Mouse (Mus musculus) thymus, postnatal 4 days (tissue): ENCODE results near the gene Tmem115.
A peak's percentile ranks its signal among the peaks of the same experiment; 100 is the strongest.

Experiments used
- DNase-seq: peaks from one replicate; pipeline ENCODE4 v3.0.0; 2021

Gene Tmem115

DNA sequence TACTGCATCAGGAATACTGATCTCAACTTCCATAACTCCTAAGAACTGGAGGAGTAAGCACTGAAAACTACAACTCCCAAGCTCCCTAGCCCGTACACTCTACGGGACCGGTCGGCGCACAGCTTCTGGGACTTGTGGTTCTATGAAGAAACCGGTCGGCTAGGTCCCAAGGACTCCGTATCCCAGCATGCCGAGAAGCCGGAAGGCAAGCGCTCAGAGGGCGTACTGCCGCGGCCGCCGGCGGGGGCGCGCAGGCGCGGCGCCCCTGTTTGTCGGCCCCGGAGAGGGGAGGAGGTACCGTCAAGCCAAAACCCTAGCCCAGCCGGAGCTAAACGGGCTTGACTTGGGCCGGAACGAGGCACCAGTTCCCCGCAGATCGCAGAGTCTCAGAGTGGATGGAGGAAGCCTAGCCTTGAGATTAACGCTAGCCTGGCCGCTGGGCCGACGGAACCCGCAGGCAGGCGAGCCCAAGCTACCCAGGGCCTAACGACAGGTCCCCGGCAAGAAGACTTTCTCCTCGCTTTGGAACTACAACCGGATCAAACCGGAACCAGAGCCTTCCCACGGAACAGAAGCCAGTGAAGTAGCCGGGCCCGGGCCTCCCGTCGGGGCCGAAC lies at the start of gene Tmem115:
Gene Tmem115 (plus strand): TSS at position 155 of the 617 bp plus-strand sequence.
- DNase-seq: peak; percentile 87

GRCm38 (mm10) chr9:107484302-107484701 lies 49.4 kb upstream of the Tmem115 start:
- DNase-seq: no peak

DNA sequence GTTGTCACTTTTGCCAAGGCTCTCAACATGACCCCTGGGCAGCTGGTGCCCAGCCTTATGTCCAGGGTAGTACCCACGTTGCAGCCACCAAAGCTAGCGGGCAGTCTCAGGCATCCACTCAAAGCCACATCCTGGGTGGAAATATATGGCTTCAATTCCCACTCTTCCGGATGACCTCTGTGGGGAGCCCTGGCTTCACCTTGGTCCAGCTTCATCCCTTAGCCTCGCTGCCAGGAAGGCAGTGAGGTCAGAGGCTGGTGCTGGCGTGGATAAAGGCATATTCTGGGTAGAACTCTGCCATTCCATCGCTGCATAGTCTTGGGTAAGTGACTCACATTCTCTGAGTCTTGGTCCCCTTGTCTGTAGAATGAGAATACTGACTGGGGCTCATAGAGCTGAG lies 49.0 kb upstream of the Tmem115 start:
- no peak for DNase-seq

DNA sequence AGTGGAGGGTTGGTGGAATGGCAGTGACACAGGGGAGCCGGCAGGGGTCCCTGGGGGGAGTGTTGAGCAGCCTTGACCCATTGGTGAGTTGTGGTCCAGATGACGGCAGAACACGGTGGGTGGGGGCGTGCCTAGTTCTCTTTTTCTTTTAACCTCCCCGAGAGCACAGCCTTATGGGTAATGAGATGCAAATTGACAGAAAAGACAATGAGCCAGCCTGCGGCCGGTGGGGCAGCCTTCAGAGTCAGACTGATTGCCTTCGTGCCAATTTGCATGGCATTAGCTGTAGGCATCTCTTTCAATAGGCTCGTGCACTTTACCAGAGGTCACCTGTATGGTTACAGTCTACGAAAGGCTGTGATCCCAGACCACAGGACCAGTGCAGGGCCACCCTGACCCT lies 47.7 kb upstream of the Tmem115 start:
- DNase-seq: no peak

GRCm38 (mm10) chr9:107486507-107487225 lies 47.1 kb upstream of the Tmem115 start:
- no peak for DNase-seq

- no peak for DNase-seq
Measured at GRCm38 (mm10) chr9:107490146-107490545, 43.6 kb upstream of the Tmem115 start.

DNA sequence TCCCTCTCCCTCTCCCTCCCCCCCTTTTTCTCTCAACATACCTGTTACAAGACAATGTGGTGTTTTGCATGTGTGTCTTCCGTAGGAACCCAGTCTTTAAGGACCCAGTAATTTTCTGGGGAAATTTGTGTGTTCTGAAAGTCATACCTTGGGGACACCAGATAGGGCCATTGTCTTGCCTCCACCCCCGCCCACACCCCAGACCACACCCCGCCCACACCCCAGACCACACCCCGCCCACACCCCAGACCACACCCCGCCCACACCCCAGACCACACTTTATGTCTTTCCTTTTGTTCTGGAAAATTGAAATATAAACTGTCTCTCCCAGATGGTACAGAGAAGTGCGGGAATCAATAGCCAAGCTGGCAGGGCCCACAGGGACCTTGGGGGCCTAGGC lies 43.1 kb upstream of the Tmem115 start:
- no peak for DNase-seq

DNA sequence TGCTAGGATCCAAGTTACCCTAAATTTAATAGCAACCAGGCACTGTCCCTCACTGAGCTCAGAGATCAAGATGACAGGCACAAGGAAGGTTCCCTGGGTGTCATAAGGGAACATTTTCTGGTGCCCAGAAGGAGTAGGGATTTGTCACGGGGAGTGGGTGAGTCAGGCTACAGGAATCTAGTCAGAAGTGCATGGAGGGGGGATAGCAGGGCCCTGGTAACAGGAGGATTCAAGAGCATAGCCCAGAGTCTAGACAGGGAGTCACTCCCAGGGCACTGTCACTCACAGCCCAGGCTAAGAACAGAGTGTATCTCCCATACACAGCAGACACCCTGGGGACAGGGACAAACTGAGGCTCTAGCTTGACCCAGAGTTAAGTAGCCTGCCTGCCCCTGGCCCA lies 40.2 kb upstream of the Tmem115 start:
- DNase-seq: no peak

- DNase-seq: no peak
Measured at GRCm38 (mm10) chr9:107494238-107494637, 39.5 kb upstream of the Tmem115 start.

DNA sequence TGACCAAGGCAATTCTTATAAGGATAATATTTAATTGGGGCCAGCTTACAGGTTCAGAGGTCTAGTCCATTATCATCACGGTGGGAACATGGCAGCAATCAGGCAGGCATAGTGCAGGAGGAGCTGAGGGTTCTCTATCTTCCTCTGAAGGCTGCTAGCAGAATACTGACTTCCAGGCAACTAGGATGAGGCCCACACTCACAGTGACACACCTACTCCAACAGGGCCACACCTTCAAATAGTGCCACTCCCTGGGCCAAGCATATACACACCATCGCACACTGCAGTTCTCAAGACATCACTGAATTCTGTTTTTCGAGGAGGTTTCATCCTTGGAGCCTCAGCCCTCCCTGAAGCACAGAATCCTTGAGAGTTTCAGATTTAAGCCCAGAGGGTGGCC lies 37.4 kb upstream of the Tmem115 start:
- DNase-seq: no peak

GRCm38 (mm10) chr9:107500708-107501286 lies 32.9 kb upstream of the Tmem115 start:
- DNase-seq: no peak

DNA sequence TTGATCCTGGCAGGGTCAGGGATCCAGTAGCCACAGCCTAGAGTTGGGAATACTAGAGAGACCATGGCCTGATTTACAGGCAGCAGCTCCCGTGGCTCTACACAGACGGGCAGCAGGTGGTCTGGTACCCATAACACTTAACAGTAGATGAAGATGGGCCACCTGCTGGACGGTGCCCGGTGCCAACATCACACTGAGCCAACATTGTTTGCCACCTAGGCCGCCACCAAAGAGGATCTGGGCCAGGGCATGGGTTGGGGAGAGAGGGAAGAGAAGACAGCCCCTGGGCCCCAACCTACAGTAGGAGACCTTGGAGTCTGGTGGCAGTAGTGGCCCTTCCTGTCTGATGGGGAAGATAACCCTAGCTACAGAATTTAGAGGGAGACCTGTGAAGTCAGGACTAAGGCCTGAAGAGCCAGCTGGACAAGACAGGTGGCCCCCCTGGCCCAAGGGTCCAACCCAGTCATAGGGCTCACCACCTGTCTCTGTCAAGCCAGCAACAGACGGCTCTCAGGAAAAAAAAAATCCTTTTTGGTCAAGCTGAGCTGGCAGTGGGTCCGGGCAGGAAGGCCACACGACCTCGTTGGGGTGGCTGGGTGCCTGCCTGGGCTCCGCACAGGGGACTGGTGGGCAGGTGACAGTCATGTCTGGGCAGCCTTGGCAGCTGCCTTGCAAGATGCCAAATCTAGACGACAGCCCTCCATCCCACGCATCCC lies 31.5 kb upstream of the Tmem115 start:
- DNase-seq: no peak

DNA sequence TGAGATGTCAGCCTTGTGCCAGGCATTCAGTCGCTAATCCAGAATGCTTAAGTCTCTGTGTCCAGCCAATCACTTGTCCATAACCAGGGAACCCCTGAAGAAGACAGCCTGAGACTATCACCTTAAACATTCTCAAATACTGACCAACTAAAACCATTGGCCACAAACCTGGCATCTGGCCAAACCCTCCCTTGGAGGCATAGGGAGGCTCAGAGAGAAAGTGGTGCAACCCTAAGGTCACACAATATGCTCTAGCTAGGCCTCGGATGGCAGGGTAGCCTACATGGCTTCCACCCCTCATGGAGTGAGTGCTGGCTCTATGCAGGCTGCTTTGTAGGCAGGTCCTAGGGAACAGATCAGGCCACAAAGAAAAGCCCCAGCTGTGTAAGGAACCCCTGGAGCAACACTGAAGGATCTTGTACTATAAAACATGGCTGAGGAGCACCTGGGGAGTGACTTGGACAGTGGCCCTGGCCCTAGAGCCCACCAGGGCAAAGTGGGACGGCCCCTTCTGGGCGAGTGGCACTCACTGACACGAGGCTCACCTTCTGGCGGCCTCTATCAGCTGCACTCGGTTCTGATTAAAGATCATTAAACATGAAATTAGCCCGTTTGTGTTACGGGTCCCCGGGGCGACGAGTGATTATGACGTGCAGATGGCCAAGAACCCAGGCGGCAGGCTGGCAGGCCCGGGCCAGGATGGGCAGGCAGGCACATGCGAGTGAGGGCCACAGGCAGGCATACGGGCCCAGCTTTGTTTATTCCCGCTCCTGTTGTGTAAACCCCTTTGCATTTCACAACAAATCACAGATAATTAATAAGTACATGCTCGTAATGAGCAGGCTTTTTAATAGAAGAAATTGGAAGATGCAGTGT lies 28.8 kb upstream of the Tmem115 start:
- no peak for DNase-seq

DNA sequence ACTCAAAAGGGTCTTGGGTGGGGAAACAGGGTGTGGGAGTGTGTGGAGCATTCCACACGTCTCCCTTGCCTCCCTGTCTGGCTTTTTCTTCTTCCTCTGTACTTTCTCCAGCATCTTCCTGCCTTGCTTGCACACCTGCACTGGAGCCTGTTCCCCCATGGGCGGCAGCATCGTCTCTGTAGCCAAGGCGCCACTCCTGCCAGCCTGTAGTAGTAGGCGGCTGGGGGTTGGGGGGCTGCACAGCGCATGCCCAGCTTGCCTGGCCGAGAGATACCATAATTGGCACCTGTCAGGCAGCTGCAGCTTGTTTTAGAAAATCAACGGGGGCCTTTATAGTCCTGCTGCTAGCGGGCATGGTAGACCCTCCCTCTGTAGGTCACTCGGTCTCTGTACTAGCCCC lies 25.5 kb upstream of the Tmem115 start:
- DNase-seq: peak; percentile 49

- DNase-seq: no peak
Measured at GRCm38 (mm10) chr9:107510384-107511100, 23.2 kb upstream of the Tmem115 start.

GRCm38 (mm10) chr9:107511436-107511835 lies 22.3 kb upstream of the Tmem115 start:
- no peak for DNase-seq

- no peak for DNase-seq
Measured at GRCm38 (mm10) chr9:107512326-107512725, 21.4 kb upstream of the Tmem115 start.

DNA sequence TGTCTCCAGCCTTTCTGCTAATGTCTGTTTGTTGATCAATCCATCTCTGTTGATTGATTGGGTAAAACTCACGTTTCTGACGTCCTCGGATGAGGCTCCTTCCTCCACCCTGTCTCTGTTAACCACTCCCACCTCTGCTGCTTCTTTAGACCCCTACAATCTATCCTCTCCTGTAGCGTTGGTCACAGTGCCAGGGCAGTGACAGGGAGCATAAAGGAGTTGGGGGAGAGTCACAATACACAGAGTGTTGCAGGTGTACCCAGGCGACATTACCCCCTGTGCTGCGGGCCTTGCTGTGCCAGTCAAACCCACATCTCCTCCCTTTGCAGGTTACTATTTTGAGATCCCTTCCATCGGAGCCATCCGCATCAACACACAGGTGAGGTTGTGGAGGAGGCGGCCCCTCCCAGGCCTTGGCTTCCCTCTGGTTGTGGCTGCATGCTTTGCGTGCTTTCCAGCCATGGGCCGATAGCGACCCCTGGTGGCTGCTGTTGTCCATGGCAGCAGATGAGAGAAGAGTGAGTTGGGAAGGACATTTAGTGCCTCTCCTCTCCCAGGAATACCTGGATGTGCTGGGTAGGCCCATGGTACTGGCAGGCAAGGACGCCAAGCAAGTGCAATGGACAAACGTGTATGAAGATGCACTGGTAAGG lies 19.3 kb upstream of the Tmem115 start:
- DNase-seq: peak; percentile 93

- DNase-seq: no peak
Measured at GRCm38 (mm10) chr9:107520331-107520730, 13.4 kb upstream of the Tmem115 start.

GRCm38 (mm10) chr9:107521190-107521589 lies 12.6 kb upstream of the Tmem115 start:
- peak; percentile 73 for DNase-seq

DNA sequence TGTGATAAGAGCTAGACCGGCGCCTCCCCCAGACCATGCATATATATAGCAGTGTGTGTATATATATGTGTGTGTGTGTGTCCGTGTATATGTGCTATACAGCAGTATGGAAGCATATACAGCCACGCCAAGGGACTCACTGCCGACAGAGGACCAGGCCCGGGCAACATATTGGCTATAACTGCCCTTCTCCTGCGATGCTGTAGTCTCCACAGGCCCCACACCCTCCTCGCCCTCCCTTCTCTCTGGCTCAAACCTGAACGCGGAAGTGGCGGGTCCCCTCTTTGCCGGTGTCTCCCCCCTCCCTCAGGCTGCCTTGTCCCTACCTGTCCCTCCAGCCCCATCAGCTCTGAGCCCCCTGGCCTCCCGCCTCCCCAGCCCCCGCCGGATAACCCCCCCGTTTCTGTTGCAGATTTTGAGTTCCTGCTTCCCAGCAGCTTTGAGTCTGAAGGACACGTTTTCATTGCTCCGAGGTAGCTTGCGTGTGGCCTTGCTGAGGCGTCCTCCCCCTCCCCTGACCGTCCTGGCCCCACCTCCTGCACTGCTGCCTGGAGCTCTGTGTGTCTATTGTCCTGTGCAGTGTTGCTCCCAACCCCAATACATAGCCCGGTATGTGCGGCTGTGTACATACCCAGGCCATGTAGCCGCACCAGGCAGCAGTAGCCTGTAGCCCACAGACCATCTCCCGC lies 11.9 kb upstream of the Tmem115 start:
- peak; percentile 72 for DNase-seq
